Mouse (Mus musculus): ENCODE results near the gene Nans. TPM values are rescaled to one million over a fixed set of nuclear protein-coding genes. Genes with fewer than 3 reads are reported as not detected.

Nans gene
- total and polyA plus RNA-seq, 2 experiments from 2014 or later = 56.9 to 94.5 TPM

GRCm38 (mm10) chr4:46463130-46463830 is 25.8 kb upstream of the Nans start:
- Histone ChIP-seq H3K4me1 (ENCODE audit: insufficient read depth, low read length) (no peaks in the 10 kb centered on the region), H3K27me3 (ENCODE audit: insufficient read depth, low read length) (no peaks in the 10 kb centered on the region), H3K9me3 (ENCODE audit: low read length) (no peaks in the 10 kb centered on the region), H3K36me3 (ENCODE audit: insufficient read depth, low read length) (peaks cover 19% of the 10 kb centered on the region; the same call in 1 of the 2 replicates), H3K9ac (replicated peaks; ENCODE audit: low read length, poor library complexity, severe bottlenecking) (no peak overlapping the region), H3K27ac (ENCODE audit: low read depth, low read length) (no peak overlapping the region), H3K4me2 (ENCODE audit: low read depth, low read length, poor library complexity, severe bottlenecking) (no peak overlapping the region), H3K4me3 (ENCODE audit: low read depth, low read length) (no peak overlapping the region)
- 90% methylated on average over 7 of the region's 7 CpGs for WGBS
- peak; percentile 69 for TF ChIP-seq CTCF (IDR thresholded peaks at IDR 0.05)
- peak; percentile 34 for DNase-seq (ENCODE audit: low spot score)
- no peak for ATAC-seq (ENCODE audit: low FRiP score)

GRCm38 (mm10) chr4:46465740-46466139 is 23.3 kb upstream of the Nans start:
- Histone ChIP-seq H3K36me3 (ENCODE audit: insufficient read depth, low read length) (peaks cover 19% of the 10 kb centered on the region; the same call in 1 of the 2 replicates), H3K9me3 (ENCODE audit: low read length) (no peaks in the 10 kb centered on the region), H3K4me3 (ENCODE audit: low read depth, low read length) (no peak overlapping the region), H3K4me1 (ENCODE audit: insufficient read depth, low read length) (no peaks in the 10 kb centered on the region), H3K9ac (replicated peaks; ENCODE audit: low read length, poor library complexity, severe bottlenecking) (no peak overlapping the region), H3K27me3 (ENCODE audit: insufficient read depth, low read length) (no peaks in the 10 kb centered on the region), H3K4me2 (ENCODE audit: low read depth, low read length, poor library complexity, severe bottlenecking) (no peak overlapping the region), H3K27ac (ENCODE audit: low read depth, low read length) (no peak overlapping the region)
- peak; percentile 44 for DNase-seq (ENCODE audit: low spot score)
- 83% methylated on average over 3 of the region's 3 CpGs for WGBS
- ATAC-seq (ENCODE audit: low FRiP score) = no peak
- TF ChIP-seq CTCF (IDR thresholded peaks at IDR 0.05) = peak; percentile 69

DNA sequence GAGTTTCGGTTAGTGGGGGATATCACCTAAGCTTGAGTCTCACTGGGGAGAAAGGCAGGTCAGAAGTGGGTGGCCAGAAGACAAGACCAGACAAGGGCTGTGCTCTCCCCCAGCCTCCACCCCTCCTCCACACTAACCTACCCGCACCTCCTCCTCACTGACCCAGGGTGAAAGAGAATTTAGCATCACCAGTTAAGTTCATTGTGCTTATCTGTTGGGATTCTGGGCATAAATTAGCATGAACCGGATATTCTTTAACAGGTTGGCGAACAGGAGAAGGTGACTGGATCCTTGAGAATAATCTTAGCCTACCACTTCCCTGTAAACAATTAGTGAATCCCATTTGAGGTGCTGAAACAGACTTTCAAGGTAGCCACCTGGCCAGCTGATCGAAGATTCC is 13.9 kb upstream of the Nans start:
- Histone ChIP-seq H3K4me3 (ENCODE audit: low read depth, low read length) (no peak overlapping the region), H3K9me3 (ENCODE audit: low read length) (no peaks in the 10 kb centered on the region), H3K36me3 (ENCODE audit: insufficient read depth, low read length) (peaks cover 30% of the 10 kb centered on the region), H3K9ac (replicated peaks; ENCODE audit: low read length, poor library complexity, severe bottlenecking) (no peak overlapping the region), H3K27ac (ENCODE audit: low read depth, low read length) (no peak overlapping the region), H3K4me2 (ENCODE audit: low read depth, low read length, poor library complexity, severe bottlenecking) (no peak overlapping the region), H3K4me1 (ENCODE audit: insufficient read depth, low read length) (no peaks in the 10 kb centered on the region), H3K27me3 (ENCODE audit: insufficient read depth, low read length) (no peaks in the 10 kb centered on the region)
- ATAC-seq (ENCODE audit: low FRiP score) (no peak), DNase-seq (ENCODE audit: low spot score) (no peak)
- 96% methylated on average over 5 of the region's 5 CpGs for WGBS
- no peak for TF ChIP-seq CTCF (IDR thresholded peaks at IDR 0.05)

DNA sequence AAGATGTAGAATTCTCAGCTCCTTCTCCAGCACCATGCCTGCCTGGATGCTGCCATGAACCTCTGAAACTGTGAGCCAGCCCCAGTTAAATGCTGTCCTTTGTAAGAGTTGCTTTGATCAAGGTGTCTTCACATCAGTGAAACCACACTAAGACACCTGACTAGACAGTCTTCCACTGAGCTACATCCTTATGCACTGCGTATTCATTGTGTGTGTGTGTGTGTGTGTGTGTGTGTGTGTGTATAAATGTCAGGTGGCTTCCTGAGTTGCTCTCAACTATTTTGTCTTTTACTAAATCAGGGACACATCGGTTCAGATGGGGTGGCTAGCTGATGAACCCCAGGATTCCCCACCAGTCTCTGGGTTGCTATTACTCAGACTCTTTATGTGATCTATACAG is 10.0 kb upstream of the Nans start:
- no peak for DNase-seq (ENCODE audit: low spot score)
- Histone ChIP-seq H3K4me2 (ENCODE audit: low read depth, low read length, poor library complexity, severe bottlenecking) (no peak overlapping the region), H3K4me1 (ENCODE audit: insufficient read depth, low read length) (no peaks in the 10 kb centered on the region), H3K27me3 (ENCODE audit: insufficient read depth, low read length) (no peaks in the 10 kb centered on the region), H3K27ac (ENCODE audit: low read depth, low read length) (no peak overlapping the region), H3K4me3 (ENCODE audit: low read depth, low read length) (no peak overlapping the region), H3K9me3 (ENCODE audit: low read length) (no peaks in the 10 kb centered on the region), H3K36me3 (ENCODE audit: insufficient read depth, low read length) (peaks cover 9% of the 10 kb centered on the region; the same call in 1 of the 2 replicates), H3K9ac (replicated peaks; ENCODE audit: low read length, poor library complexity, severe bottlenecking) (no peak overlapping the region)
- 92% methylated on average over 2 of the region's 2 CpGs for WGBS
- no peak for TF ChIP-seq CTCF (IDR thresholded peaks at IDR 0.05)
- no peak for ATAC-seq (ENCODE audit: low FRiP score)

GRCm38 (mm10) chr4:46485696-46486417 is 3.2 kb upstream of the Nans start:
- Histone ChIP-seq H3K4me3 (ENCODE audit: low read depth, low read length) (no peak overlapping the region), H3K4me2 (ENCODE audit: low read depth, low read length, poor library complexity, severe bottlenecking) (no peak overlapping the region), H3K9me3 (ENCODE audit: low read length) (no peaks in the 10 kb centered on the region), H3K36me3 (ENCODE audit: insufficient read depth, low read length) (no peaks in the 10 kb centered on the region), H3K4me1 (ENCODE audit: insufficient read depth, low read length) (no peaks in the 10 kb centered on the region), H3K9ac (replicated peaks; ENCODE audit: low read length, poor library complexity, severe bottlenecking) (no peak overlapping the region), H3K27ac (ENCODE audit: low read depth, low read length) (no peak overlapping the region), H3K27me3 (ENCODE audit: insufficient read depth, low read length) (no peaks in the 10 kb centered on the region)
- ATAC-seq (ENCODE audit: low FRiP score) (no peak), DNase-seq (ENCODE audit: low spot score) (no peak)
- no peak for TF ChIP-seq CTCF (IDR thresholded peaks at IDR 0.05)
- WGBS = 57% methylated on average over 14 of the region's 14 CpGs

DNA sequence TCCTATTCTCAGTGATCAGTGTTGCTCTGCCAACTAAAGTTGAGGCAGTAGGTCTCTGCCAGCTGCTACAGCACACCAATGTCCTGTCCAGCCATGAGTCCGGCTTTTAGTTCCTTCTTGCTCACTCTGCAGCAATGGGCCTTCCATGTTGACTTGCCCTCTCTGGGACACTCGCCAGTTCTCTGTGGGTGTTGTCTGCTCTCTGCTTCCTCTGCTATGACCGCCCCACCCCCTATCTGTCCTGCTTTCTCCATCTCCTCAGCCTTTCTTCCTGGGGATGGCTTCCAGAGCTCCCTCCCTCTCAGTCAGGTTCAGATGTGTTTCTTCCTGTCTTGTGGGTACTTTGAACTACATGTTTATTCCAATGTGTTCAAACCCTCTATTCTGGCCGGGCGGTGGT is 1.7 kb upstream of the Nans start:
- Histone ChIP-seq H3K4me2 (ENCODE audit: low read depth, low read length, poor library complexity, severe bottlenecking) (no peak overlapping the region), H3K27me3 (ENCODE audit: insufficient read depth, low read length) (no peaks in the 10 kb centered on the region), H3K36me3 (ENCODE audit: insufficient read depth, low read length) (no peaks in the 10 kb centered on the region), H3K4me3 (ENCODE audit: low read depth, low read length) (no peak overlapping the region), H3K4me1 (ENCODE audit: insufficient read depth, low read length) (no peaks in the 10 kb centered on the region), H3K9me3 (ENCODE audit: low read length) (no peaks in the 10 kb centered on the region), H3K27ac (ENCODE audit: low read depth, low read length) (no peak overlapping the region), H3K9ac (replicated peaks; ENCODE audit: low read length, poor library complexity, severe bottlenecking) (no peak overlapping the region)
- no peak for TF ChIP-seq CTCF (IDR thresholded peaks at IDR 0.05)
- DNase-seq (ENCODE audit: low spot score) (no peak), ATAC-seq (ENCODE audit: low FRiP score) (no peak)
- WGBS = 85% methylated on average over 5 of the region's 5 CpGs
